Mouse (Mus musculus) MEL (cell line): Measurements from ENCODE around the gene Rad51b. TPM values are rescaled to one million over a fixed set of nuclear protein-coding genes. Genes with fewer than 3 reads are reported as not detected.

ENCODE experiments used
- DNase-seq: peaks from one replicate; pipeline ENCODE4 v3.0.0; 2011; ENCODE audit warnings: low read depth, low spot score
- H3K27ac ChIP-seq: 2 replicates; pipeline ENCODE4 v1.5.1; 2012; ENCODE audit warnings: low read depth, mild to moderate bottlenecking, control low read depth, low read length, moderate library complexity; ENCODE audit not compliant: control insufficient read depth
- H3K27me3 ChIP-seq, 2 experiments: fragments of 150-350 bp in 1 of 2; sonication (generic) in 1 of 2; 2 replicates each; pipeline ENCODE4 v1.6.1; 2012; ENCODE audit warnings: low read length in 2 of 2, mild to moderate bottlenecking in 2 of 2, improper control_type of control experiment in 1 of 2, moderate library complexity in 1 of 2; ENCODE audit not compliant: insufficient read depth in 2 of 2, control insufficient read depth in 1 of 2
- H3K36me3 ChIP-seq, 2 experiments: 2 replicates each; pipeline ENCODE4 v1.6.1; 2012 to 2014; ENCODE audit warnings: low read length in 2 of 2, improper control_type of control experiment in 1 of 2, inconsistent platforms in 1 of 2, mild to moderate bottlenecking in 1 of 2; ENCODE audit not compliant: insufficient read depth in 2 of 2, control insufficient read depth in 1 of 2
- H3K4me1 ChIP-seq, 2 experiments: fragments of 150-350 bp in 1 of 2; sonication (generic) in 1 of 2; 2 replicates each; pipeline ENCODE4 v1.6.1; 2012; ENCODE audit warnings: low read length in 2 of 2, improper control_type of control experiment in 1 of 2, mild to moderate bottlenecking in 1 of 2; ENCODE audit not compliant: insufficient read depth in 2 of 2, control insufficient read depth in 1 of 2
- H3K4me3 ChIP-seq, 2 experiments: fragments of 150-350 bp in 1 of 2; sonication (generic) in 1 of 2; 2 replicates each; pipeline ENCODE4 v1.5.1; 2012; ENCODE audit warnings: low read depth in 2 of 2, low read length in 2 of 2, mild to moderate bottlenecking in 2 of 2, moderate library complexity in 2 of 2, control low read depth in 1 of 2, improper control_type of control experiment in 1 of 2; ENCODE audit not compliant: control insufficient read depth in 1 of 2, insufficient read depth in 1 of 2
- H3K79me2 ChIP-seq: 2 replicates; pipeline ENCODE4 v1.6.1; 2012; ENCODE audit warnings: mild to moderate bottlenecking, low read length, moderate library complexity; ENCODE audit not compliant: control insufficient read depth, poor library complexity, insufficient read depth
- H3K9ac ChIP-seq: 2 replicates; pipeline ENCODE4 v1.6.1; 2012; ENCODE audit warnings: low read depth, mild to moderate bottlenecking, control low read depth, low read length, moderate library complexity; ENCODE audit not compliant: control insufficient read depth, poor library complexity, severe bottlenecking
- H3K9me3 ChIP-seq: fragments of 150-350 bp; sonication (generic); replicated peaks from 2 replicates; pipeline ENCODE4 v1.6.1; 2012; ENCODE audit warnings: mild to moderate bottlenecking, low read length, improper control_type of control experiment, moderate library complexity; ENCODE audit not compliant: insufficient read depth
- CTCF ChIP-seq, 3 experiments: IDR thresholded peaks in 2 of 3; conservative IDR thresholded peaks in 1 of 3; 2 replicates each; pipeline ENCODE4 v1.5.1; 2011 to 2012; ENCODE audit warnings: low read length in 3 of 3, low read depth in 2 of 3, mild to moderate bottlenecking in 2 of 3, improper control_type of control experiment in 1 of 3, inconsistent platforms in 1 of 3, mixed read lengths in 1 of 3, moderate library complexity in 1 of 3; ENCODE audit not compliant: control insufficient read depth in 1 of 3, insufficient read depth in 1 of 3, poor library complexity in 1 of 3, severe bottlenecking in 1 of 3
- E2F4 ChIP-seq: IDR thresholded peaks from 2 replicates; pipeline ENCODE4 v1.6.1; 2011; ENCODE audit warnings: low read depth, low read length, improper control_type of control experiment, borderline replicate concordance
- ELF1 ChIP-seq: IDR thresholded peaks from 2 replicates; pipeline ENCODE4 v1.6.1; 2014; ENCODE audit warnings: low read depth, mild to moderate bottlenecking, inconsistent platforms, low read length, improper control_type of control experiment, moderate library complexity
- MEF2A ChIP-seq: IDR thresholded peaks from 2 replicates; pipeline ENCODE4 v1.6.1; 2014; ENCODE audit warnings: low read depth, mild to moderate bottlenecking, inconsistent platforms, low read length, improper control_type of control experiment; ENCODE audit not compliant: poor library complexity, insufficient replicate concordance, severe bottlenecking; ENCODE audit errors: extremely low read depth
- MXI1 ChIP-seq: IDR thresholded peaks from 2 replicates; pipeline ENCODE4 v1.6.1; 2011; ENCODE audit warnings: mild to moderate bottlenecking, low read depth, low read length, improper control_type of control experiment
- MYB ChIP-seq: IDR thresholded peaks from 2 replicates; pipeline ENCODE4 v1.6.1; 2011; ENCODE audit warnings: mild to moderate bottlenecking, low read depth, low read length, improper control_type of control experiment
- NRF1 ChIP-seq: IDR thresholded peaks from 2 replicates; pipeline ENCODE4 v1.6.1; 2014; ENCODE audit warnings: low read depth, mild to moderate bottlenecking, inconsistent platforms, low read length, improper control_type of control experiment, moderate library complexity; ENCODE audit not compliant: poor library complexity, insufficient read depth, severe bottlenecking
- POLR2AphosphoS5 ChIP-seq: IDR thresholded peaks from 2 replicates; pipeline ENCODE4 v1.6.1; 2012; ENCODE audit warnings: low read depth, borderline replicate concordance, mild to moderate bottlenecking, inconsistent platforms, low read length, moderate library complexity, mixed read lengths
- RAD21 ChIP-seq: IDR thresholded peaks from 2 replicates; pipeline ENCODE4 v1.6.1; 2011; ENCODE audit warnings: mild to moderate bottlenecking, low read depth, low read length, improper control_type of control experiment
- SMC3 ChIP-seq: IDR thresholded peaks from 2 replicates; pipeline ENCODE4 v1.6.1; 2011; ENCODE audit warnings: low read depth, low read length, improper control_type of control experiment
- UBTF ChIP-seq: IDR thresholded peaks from 2 replicates; pipeline ENCODE4 v1.6.1; 2012; ENCODE audit warnings: low read depth, mild to moderate bottlenecking, inconsistent platforms, low read length, improper control_type of control experiment, moderate library complexity, borderline replicate concordance; ENCODE audit not compliant: insufficient read depth
- USF2 ChIP-seq, 2 experiments: IDR thresholded peaks; 2 replicates each; pipeline ENCODE4 v1.6.1; 2011 to 2012; ENCODE audit warnings: improper control_type of control experiment in 2 of 2, low read length in 2 of 2, borderline replicate concordance in 1 of 2, inconsistent platforms in 1 of 2, low read depth in 1 of 2, mild to moderate bottlenecking in 1 of 2; ENCODE audit not compliant: insufficient read depth in 1 of 2
- ZC3H11A ChIP-seq: IDR thresholded peaks from 2 replicates; pipeline ENCODE4 v1.6.1; 2012; ENCODE audit warnings: low read depth, mild to moderate bottlenecking, inconsistent platforms, low read length, improper control_type of control experiment
- ZNF384 ChIP-seq: IDR thresholded peaks from 2 replicates; pipeline ENCODE4 v1.6.1; 2012; ENCODE audit warnings: low read depth, mild to moderate bottlenecking, inconsistent platforms, low read length, improper control_type of control experiment
- polyA plus RNA-seq, 2 experiments: library from polyadenylated mRNA; stranded (reverse) in 1 of 2; unstranded in 1 of 2; fragments of >175 nt in 1 of 2; fragments of >200 nt in 1 of 2; gene quantifications; 2 replicates each; pipeline versions ENCODE4 v1.2.1 to v1.2.4; 2012; ENCODE audit warnings: low replicate concordance in 2 of 2, low read depth in 1 of 2; ENCODE audit not compliant: insufficient read length in 2 of 2, insufficient read depth in 1 of 2, missing spikeins in 1 of 2
- total RNA-seq: library from RNA; depleted of rRNA; stranded (reverse); fragments of 300-350 nt; gene quantifications from 2 replicates; pipeline ENCODE4 v1.2.3, GENCODE M21; 2012

The Rad51b gene
- total and polyA plus RNA-seq, 3 experiments: 3.6 to 5.7 TPM; not detected in 1

GRCm38 (mm10) chr12:79559410-79560015 is 262.4 kb downstream of the Rad51b start:
- Histone ChIP-seq H3K9me3 (no peaks in the 10 kb centered on the region), H3K4me1 (peaks cover 0 to 5% of the 10 kb centered on the region in 2 experiments; a peak in 2 of 4 replicates), H3K9ac (no peak overlapping the region), H3K4me3 (no peak overlapping the region), H3K36me3 (peaks cover 0 to 7% of the 10 kb centered on the region in 2 experiments; a peak in 2 of 4 replicates), H3K79me2 (no peaks in the 10 kb centered on the region), H3K27ac (no peak overlapping the region; the same call in 1 of the 2 replicates), H3K27me3 (no peaks in the 10 kb centered on the region)
- DNase-seq: no peak
- TF ChIP-seq ZNF384: no peak
- TF ChIP-seq MXI1: no peak
- no peak for TF ChIP-seq POLR2AphosphoS5
- TF ChIP-seq ELF1: no peak
- no peak for TF ChIP-seq MEF2A
- TF ChIP-seq E2F4: no peak
- no peak for TF ChIP-seq SMC3
- no peak for TF ChIP-seq CTCF (IDR thresholded peaks at IDR 0.05 in 2 of 3, conservative IDR thresholded peaks at IDR 0.05 in 1 of 3; ENCODE audit: control insufficient read depth in 1 of 3, insufficient read depth in 1 of 3, low read depth in 2 of 3, low read length in 3 of 3, poor library complexity in 1 of 3, severe bottlenecking in 1 of 3)
- TF ChIP-seq USF2 (IDR thresholded peaks at IDR 0.05; ENCODE audit: borderline replicate concordance in 1 of 2, insufficient read depth in 1 of 2, low read depth in 1 of 2, low read length in 2 of 2): no peak
- no peak for TF ChIP-seq NRF1
- no peak for TF ChIP-seq MYB
- TF ChIP-seq UBTF: no peak

- Histone ChIP-seq H3K9me3 (no peaks in the 10 kb centered on the region), H3K36me3 (peaks cover 0 to 7% of the 10 kb centered on the region in 2 experiments; a peak in 2 of 4 replicates), H3K4me3 (no peak overlapping the region), H3K4me1 (peaks cover 0 to 5% of the 10 kb centered on the region in 2 experiments; a peak in 2 of 4 replicates), H3K9ac (no peak overlapping the region), H3K79me2 (no peaks in the 10 kb centered on the region), H3K27ac (peak overlapping the region; percentile 57; the same call in 1 of the 2 replicates), H3K27me3 (no peaks in the 10 kb centered on the region)
- no peak for TF ChIP-seq MEF2A
- no peak for TF ChIP-seq RAD21
- no peak for TF ChIP-seq USF2 (IDR thresholded peaks at IDR 0.05; ENCODE audit: borderline replicate concordance in 1 of 2, insufficient read depth in 1 of 2, low read depth in 1 of 2, low read length in 2 of 2)
- no peak for TF ChIP-seq ELF1
- no peak for TF ChIP-seq ZC3H11A
- DNase-seq: peak; percentile 10
These were observed 263.1 kb downstream of the Rad51b start for GRCm38 (mm10) chr12:79560084-79560699.
